Mouse (Mus musculus): ENCODE measurements around the gene Snx6. TPM values are rescaled to one million over a fixed set of nuclear protein-coding genes. Genes with fewer than 3 reads are reported as not detected.
"Not testable (repeated sequence)": the region's sequence is repeated elsewhere in the genome, so short reads cannot be mapped to it uniquely, and the experiment has no call there.

The Snx6 gene
- polyA plus RNA-seq (2015; fragmentation: Nextera tagmentation; extraction: Ambion mirVana) = 178 and 201 TPM in 2 replicates

DNA sequence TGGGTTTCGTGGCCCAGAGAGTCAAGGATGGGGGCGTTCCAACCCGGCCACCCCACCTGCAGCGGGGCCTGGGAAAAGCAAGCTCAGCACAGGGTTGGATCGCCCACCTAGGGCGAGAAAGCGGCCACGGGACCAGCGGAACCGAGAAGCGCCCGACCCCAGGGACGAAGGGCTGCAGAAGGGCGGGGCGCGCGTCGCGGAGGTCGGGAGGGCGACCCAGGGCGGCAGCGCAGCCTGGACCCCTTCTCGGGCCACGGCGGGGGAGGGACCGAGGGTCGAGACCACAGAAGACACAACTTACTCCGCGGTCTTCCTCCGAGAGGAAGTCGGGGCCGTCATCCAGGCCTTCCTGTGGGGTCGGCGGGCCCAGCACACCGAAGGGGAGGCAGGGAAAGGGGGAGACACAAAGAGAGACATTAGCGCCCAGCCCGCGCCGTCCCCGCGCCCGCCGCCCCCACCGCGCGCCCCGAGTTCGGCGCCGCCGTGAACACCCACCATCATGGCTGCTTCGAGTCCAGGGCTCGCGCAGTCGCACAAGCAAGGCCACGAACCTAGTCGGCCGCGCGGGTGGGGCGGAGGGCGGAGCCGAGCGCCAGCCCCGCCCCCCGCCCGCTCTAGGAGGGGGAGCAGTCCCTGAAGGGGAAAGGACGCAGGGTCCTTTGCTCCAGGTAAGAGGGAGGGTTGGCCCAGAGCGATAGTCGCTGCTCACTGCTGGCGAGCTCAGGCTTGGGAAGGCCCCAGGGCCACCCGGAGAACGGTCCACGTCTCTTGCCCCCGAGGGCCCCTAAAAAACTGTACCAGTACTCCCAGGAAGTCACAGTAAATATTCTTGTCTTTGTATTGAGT is at the start of gene Snx6:
TSS of gene Snx6 (minus strand) at position 551 of the 846 bp plus-strand sequence.
- H3K4me1 ChIP-seq (replicated peaks) = peaks cover 36% of the 10 kb centered on the region
- peak within 1 kb of the TSS; percentile 57 for H3K4me2 ChIP-seq
- peak; percentile 96 for ATAC-seq (ENCODE audit: low FRiP score)
- WGBS = 1% methylated on average over 76 of the region's 76 CpGs
- H3K9ac ChIP-seq = peak within 1 kb of the TSS; percentile 98
- H3K27ac ChIP-seq = peak within 1 kb of the TSS; percentile 86
- no peaks in the 10 kb centered on the region for H3K9me3 ChIP-seq
- peak within 1 kb of the TSS; percentile 97 for H3K4me3 ChIP-seq
- no peaks in the 10 kb centered on the region for H3K27me3 ChIP-seq
- H3K36me3 ChIP-seq = peaks cover 6% of the 10 kb centered on the region; the same call in 1 of the 2 replicates

DNA sequence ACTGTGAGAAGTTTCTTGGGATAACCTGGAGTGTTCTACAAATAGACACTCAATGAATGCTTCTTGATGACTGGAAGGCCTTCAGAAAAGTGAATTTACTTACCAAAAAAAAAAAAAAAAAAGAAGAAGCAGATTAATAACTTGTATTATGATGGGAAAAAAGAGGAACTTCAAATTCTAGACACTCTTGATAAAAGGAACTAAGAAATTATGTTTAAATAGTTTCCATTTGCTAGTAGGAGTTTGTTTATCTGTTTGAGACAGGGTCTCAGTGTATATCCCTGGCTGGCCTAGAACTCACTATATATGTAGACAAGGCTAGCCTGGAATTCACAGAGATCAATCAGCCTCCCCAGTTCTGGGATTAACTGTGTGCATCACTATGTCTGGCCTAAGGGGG is 48.9 kb upstream of the Snx6 start:
- no peak overlapping the region for H3K27ac ChIP-seq
- no peaks in the 10 kb centered on the region for H3K4me1 ChIP-seq (replicated peaks)
- no peaks in the 10 kb centered on the region for H3K27me3 ChIP-seq
- no peak overlapping the region for H3K4me3 ChIP-seq
- ATAC-seq (ENCODE audit: low FRiP score) = no peak
- no peaks in the 10 kb centered on the region for H3K9me3 ChIP-seq
- H3K9ac ChIP-seq = no peak overlapping the region
- no peak overlapping the region for H3K4me2 ChIP-seq
- no peaks in the 10 kb centered on the region for H3K36me3 ChIP-seq

DNA sequence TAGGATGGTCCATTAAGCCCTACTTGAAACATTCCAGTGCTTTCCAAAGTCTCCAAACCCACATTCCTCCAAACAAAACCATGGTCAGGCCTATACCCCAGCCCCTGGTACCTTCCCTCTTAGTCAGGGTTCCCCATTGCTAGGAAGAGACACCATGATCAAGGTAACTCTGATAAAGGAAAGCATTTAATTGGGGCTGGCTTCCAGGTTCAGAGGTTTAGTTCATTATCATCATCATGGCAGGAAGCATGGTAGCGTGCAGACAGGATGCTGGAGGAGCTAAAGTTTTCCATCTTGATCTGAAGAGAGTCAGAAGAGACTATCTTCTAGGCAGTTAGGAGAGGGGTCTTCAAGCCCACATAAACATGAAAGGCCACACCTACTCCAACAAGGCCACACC is 46.1 kb upstream of the Snx6 start:
- no peaks in the 10 kb centered on the region for H3K27me3 ChIP-seq
- no peaks in the 10 kb centered on the region for H3K4me1 ChIP-seq (replicated peaks)
- H3K4me2 ChIP-seq = no peak overlapping the region
- 94% methylated on average over 1 of the region's 1 CpGs for WGBS
- H3K4me3 ChIP-seq = no peak overlapping the region
- H3K27ac ChIP-seq = no peak overlapping the region
- no peak overlapping the region for H3K9ac ChIP-seq
- H3K9me3 ChIP-seq = no peaks in the 10 kb centered on the region
- no peaks in the 10 kb centered on the region for H3K36me3 ChIP-seq
- no peak for ATAC-seq (ENCODE audit: low FRiP score)

DNA sequence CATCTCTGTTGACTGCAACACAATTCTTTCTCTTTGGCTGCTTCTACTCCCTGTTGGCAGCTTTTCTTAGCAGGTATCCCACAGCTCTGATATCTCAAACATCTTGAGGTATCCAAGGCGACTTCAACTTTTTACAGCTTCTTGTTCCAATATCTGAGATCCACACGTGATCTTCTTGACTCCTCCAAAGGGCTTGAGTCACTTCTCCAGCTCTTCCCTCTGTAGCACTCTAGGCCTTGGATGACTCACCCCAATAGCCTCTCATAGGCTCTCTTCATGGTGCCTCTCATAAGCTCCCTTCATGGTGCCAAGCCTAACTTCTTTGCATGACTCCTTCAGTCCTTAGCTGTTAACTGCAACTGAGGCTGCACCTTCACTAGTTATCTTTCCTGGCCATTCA is 44.3 kb upstream of the Snx6 start:
- 89% methylated on average over 2 of the region's 2 CpGs for WGBS
- Histone ChIP-seq H3K9me3 (no peaks in the 10 kb centered on the region), H3K27me3 (no peaks in the 10 kb centered on the region), H3K4me3 (no peak overlapping the region), H3K4me1 (replicated peaks) (peaks cover 8% of the 10 kb centered on the region), H3K27ac (no peak overlapping the region), H3K36me3 (no peaks in the 10 kb centered on the region), H3K4me2 (no peak overlapping the region), H3K9ac (no peak overlapping the region)
- no peak for ATAC-seq (ENCODE audit: low FRiP score)

DNA sequence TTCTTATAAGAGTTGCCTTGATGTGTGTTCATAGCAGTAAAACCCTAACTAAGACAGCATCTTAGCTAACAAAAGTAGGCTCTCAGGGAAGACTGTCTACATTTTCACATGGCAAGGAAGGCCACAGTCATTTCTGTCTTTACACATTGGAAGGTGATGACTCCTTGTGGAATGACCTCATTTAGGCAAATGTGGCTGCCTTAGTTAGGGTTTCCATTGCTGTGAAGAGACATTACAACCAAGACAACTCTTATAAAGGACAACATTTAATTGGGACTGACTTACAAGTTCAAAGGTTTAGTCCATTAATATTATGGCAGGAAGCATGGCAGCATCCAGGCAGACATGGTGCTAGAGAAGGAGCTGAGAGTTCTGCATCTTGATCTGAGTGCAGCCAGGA is 43.4 kb upstream of the Snx6 start:
- peaks cover 13% of the 10 kb centered on the region for H3K4me1 ChIP-seq (replicated peaks)
- no peak for ATAC-seq (ENCODE audit: low FRiP score)

DNA sequence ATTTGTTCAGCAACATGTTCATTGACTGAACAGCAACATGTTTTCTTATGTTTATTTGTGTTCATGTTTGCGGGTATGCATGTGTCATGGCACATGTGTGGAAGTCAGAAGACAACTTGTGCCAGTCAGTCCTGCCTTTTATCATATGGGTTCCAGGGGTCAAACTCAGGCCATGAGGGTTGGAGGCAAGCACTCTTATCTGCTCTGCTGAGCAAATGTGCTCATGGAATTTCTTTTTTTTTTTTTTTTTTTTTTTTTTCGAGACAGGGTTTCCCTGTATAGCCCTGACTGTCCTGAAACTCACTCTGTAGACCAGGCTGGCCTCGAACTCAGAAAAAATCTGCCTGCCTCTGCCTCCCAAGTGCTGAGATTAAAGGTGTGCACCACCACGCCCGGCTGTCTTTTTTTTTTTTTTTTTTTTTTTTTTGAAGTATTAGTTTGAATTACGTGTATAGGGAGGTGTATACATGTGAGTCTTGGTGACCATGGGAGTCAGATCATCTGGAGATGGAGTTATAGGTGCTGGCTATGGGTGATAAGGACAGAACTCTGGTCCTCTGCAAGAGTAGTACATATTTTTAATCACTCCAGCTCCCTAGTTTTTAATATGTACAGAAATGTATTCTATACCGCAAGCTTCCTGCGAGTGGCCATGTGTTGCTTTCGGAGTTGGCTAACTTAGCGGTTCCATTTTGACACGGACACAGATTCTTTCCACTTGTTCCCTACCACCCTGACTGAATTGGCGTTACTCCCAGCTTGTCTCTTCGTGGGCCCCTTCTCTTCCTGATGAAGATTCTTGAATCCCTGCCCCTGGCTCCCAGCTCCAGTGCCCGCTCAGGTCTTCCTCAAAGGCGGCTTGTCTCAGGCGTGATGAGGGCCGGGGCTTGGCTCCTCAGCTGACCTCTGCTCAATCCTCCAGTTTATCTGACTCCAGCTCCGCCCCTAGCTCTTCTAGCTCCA is 40.4 kb upstream of the Snx6 start:
- WGBS = 80% methylated on average over 18 of the region's 18 CpGs
- H3K27me3 ChIP-seq = no peaks in the 10 kb centered on the region
- peaks cover 13% of the 10 kb centered on the region for H3K4me1 ChIP-seq (replicated peaks)
- H3K36me3 ChIP-seq = no peaks in the 10 kb centered on the region
- no peak overlapping the region for H3K27ac ChIP-seq
- no peak for ATAC-seq (ENCODE audit: low FRiP score)
- no peak overlapping the region for H3K4me2 ChIP-seq
- H3K9me3 ChIP-seq = no peaks in the 10 kb centered on the region
- H3K4me3 ChIP-seq = no peak overlapping the region
- no peak overlapping the region for H3K9ac ChIP-seq

More for the DNA sequence above, 43.4 kb upstream of the Snx6 start:
- Histone ChIP-seq H3K9me3 (no peaks in the 10 kb centered on the region), H3K4me2 (no peak overlapping the region), H3K27ac (no peak overlapping the region), H3K36me3 (no peaks in the 10 kb centered on the region), H3K27me3 (no peaks in the 10 kb centered on the region), H3K4me3 (no peak overlapping the region), H3K9ac (no peak overlapping the region)

DNA sequence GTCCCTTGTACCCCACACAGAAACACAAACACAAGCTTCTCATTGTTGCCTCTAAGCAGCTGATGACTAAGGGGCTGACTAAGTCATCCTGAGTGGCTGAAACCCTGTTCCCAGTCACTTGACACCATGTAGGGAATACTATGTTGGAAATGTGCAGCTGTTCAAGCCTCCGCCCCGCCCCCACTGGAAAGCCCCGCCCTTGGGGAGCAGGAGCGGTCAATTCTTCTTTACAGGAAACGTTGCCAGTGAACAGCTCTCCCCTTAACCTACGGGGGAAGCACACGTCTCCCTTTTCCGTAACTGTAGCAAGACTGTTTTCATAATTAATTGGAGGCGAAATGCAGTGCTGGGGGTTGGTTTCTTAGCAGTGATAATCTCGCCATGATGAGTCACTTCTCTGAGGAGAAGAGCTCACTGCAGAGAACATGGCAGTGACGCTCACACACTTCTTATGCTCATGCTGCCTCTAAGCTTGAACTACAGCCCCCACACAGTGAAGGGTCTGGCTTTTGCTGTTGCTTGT is 39.5 kb upstream of the Snx6 start:
- peak overlapping the region; percentile 51 for H3K4me2 ChIP-seq
- H3K9ac ChIP-seq = peak overlapping the region; percentile 60
- 21% methylated on average over 11 of the region's 11 CpGs for WGBS
- peak overlapping the region; percentile 34 for H3K4me3 ChIP-seq
- no peaks in the 10 kb centered on the region for H3K27me3 ChIP-seq
- H3K9me3 ChIP-seq = no peaks in the 10 kb centered on the region
- no peaks in the 10 kb centered on the region for H3K36me3 ChIP-seq
- peak overlapping the region; percentile 41; the same call in 1 of the 2 replicates for H3K27ac ChIP-seq
- peak; percentile 79 for ATAC-seq (ENCODE audit: low FRiP score)
- H3K4me1 ChIP-seq (replicated peaks) = peaks cover 13% of the 10 kb centered on the region

DNA sequence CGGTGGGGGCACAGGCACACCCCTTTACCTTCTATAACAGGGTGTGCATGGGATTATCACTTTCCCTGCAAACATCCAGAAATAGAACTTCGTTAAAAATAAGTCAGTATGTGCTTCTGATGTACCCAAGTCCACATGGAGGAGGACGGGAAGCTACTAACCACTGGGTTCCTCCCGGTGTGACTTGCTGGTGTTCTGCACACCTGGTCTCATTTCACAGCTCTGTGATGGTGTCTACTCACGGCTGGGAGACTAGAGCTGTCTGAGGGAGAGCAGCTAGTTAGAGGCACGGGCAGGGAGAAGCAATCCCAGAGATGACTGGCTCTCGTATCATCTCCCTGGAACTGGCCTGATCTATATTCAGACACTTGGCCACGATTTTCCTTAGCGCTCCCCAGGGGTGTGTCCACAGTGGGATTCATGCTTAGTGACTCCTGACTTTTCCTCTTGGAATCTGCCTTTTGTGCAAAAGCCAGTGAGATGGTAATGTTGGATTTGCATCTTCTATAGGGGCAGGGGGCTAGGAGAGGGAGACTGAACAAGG is 38.4 kb upstream of the Snx6 start:
- Histone ChIP-seq H3K4me2 (no peak overlapping the region), H3K4me3 (no peak overlapping the region), H3K27me3 (no peaks in the 10 kb centered on the region), H3K27ac (no peak overlapping the region), H3K36me3 (no peaks in the 10 kb centered on the region), H3K4me1 (replicated peaks) (peaks cover 13% of the 10 kb centered on the region), H3K9me3 (no peaks in the 10 kb centered on the region), H3K9ac (no peak overlapping the region)
- no peak for ATAC-seq (ENCODE audit: low FRiP score)
- 68% methylated on average over 9 of the region's 9 CpGs for WGBS

DNA sequence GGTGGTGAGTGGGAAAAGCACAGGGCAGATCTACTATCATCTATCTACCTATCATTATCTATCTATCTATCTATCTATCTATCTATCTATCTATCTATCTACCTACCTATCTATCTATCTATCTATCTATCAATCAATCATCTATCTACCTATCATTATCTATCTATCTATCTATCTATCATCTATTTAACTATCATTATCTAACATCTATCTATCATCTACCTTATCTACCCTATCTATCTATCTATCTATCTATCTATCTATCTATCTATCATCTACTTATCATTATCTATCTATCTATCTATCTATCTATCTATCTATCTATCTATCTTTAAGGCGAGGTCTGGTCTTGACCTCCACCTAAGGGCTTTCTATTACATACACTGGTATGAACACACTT is 36.4 kb upstream of the Snx6 start:
- not testable (repeated sequence) for H3K4me2 ChIP-seq; ATAC-seq (ENCODE audit: low FRiP score)
- H3K4me1 ChIP-seq (replicated peaks) = peaks cover 13% of the 10 kb centered on the region

DNA sequence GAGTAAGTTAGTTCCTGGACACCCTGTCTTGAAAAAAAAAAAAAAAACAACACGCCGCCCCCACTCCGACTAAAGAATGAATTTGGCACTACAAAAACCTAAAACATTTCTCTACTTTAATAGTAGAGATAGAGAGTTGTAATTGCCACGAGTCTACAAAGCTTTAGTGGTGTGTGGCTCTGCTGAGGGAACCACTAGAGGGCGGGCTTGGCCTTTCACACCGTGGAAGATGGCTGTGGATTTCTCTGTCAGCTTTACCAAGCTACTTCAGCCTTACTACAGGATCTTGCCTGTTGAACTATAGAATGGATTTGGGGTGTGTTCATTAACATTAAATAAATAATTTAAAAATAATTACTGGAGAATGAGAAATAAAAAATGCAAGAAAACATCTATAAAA is 35.1 kb upstream of the Snx6 start:
- Histone ChIP-seq H3K9ac (no peak overlapping the region), H3K9me3 (no peaks in the 10 kb centered on the region), H3K4me2 (no peak overlapping the region), H3K4me1 (replicated peaks) (peaks cover 10% of the 10 kb centered on the region), H3K27ac (no peak overlapping the region), H3K27me3 (no peaks in the 10 kb centered on the region), H3K36me3 (no peaks in the 10 kb centered on the region), H3K4me3 (no peak overlapping the region)
- peak; percentile 83 for ATAC-seq (ENCODE audit: low FRiP score)
- WGBS = 19% methylated on average over 6 of the region's 6 CpGs

More for the DNA sequence above, 36.4 kb upstream of the Snx6 start:
- not testable (repeated sequence) for H3K9ac ChIP-seq, H3K9me3 ChIP-seq, H3K36me3 ChIP-seq, H3K27me3 ChIP-seq, H3K27ac ChIP-seq, H3K4me3 ChIP-seq
- WGBS = 79% methylated on average over 1 of the region's 1 CpGs

DNA sequence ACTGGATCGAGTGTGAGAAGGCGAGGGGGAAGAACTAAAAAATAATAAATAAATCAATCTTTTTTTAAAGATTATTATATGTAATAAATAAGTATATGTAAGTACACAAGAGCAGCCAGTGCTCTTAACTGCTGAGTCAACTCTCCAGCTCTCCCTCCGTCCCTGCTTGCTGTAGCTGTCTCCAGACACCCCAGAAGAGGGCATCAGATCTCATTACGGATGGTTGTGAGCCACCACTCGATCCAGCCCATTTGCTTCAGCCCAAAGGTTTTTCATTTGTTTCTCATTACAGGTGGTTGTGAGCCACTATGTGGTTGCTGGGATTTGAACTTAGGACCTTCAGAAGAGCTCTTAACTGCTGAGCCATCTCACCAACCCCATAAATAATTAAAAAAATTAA is 34.4 kb upstream of the Snx6 start:
- Histone ChIP-seq H3K9me3 (no peaks in the 10 kb centered on the region), H3K9ac (no peak overlapping the region), H3K4me1 (replicated peaks) (peaks cover 6% of the 10 kb centered on the region), H3K27me3 (no peaks in the 10 kb centered on the region), H3K4me3 (no peak overlapping the region), H3K4me2 (no peak overlapping the region), H3K36me3 (no peaks in the 10 kb centered on the region), H3K27ac (no peak overlapping the region)
- ATAC-seq (ENCODE audit: low FRiP score) = no peak
- 60% methylated on average over 5 of the region's 5 CpGs for WGBS

DNA sequence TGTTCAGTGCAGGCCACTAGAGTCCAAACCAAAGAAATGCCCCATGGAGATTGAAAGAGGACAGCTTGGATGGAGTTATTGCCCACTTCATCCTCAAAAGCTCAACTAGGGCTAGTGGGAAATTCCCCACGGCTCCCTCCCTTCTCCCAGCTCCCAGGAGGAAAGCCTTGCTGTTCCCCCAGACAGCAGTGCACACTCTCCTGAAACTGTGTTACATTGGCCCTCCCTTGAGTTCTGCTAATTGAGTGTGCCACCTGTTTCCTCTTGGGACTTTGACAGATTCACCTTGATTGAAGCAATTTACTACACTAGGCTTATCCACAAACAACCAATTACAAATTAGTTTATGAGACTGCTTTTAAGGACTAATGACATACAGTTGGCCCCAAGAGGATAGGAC is 32.5 kb upstream of the Snx6 start:
- 0 out of 2 replicates have a peak, but pooled peaks cover 3% of the 10 kb centered on the region for H3K4me1 ChIP-seq (replicated peaks)
- H3K27me3 ChIP-seq = no peaks in the 10 kb centered on the region
- 79% methylated on average over 1 of the region's 1 CpGs for WGBS
- H3K9me3 ChIP-seq = no peaks in the 10 kb centered on the region
- H3K9ac ChIP-seq = no peak overlapping the region
- H3K4me3 ChIP-seq = no peak overlapping the region
- H3K4me2 ChIP-seq = no peak overlapping the region
- no peak overlapping the region for H3K27ac ChIP-seq
- H3K36me3 ChIP-seq = no peaks in the 10 kb centered on the region
- no peak for ATAC-seq (ENCODE audit: low FRiP score)

Data from hindbrain, embryonic 13.5 days (tissue).